Mouse (Mus musculus) CH12.LX (cell line): ENCODE measurements around the gene Ugt1a6a. TPM values are rescaled to one million over a fixed set of nuclear protein-coding genes. Genes with fewer than 3 reads are reported as not detected.

Source experiments
- DNase-seq: peaks from one replicate; pipeline ENCODE4 v3.0.0-alpha.2; 2013; ENCODE audit errors: extremely low read depth
- H3K27ac ChIP-seq: 2 replicates; pipeline ENCODE4 v1.5.1; 2012; ENCODE audit warnings: low read depth, mild to moderate bottlenecking, control low read depth, moderate library complexity; ENCODE audit not compliant: insufficient read depth
- H3K27me3 ChIP-seq: replicated peaks from 2 replicates; pipeline ENCODE3; 2012; ENCODE audit warnings: inconsistent platforms
- H3K36me3 ChIP-seq, 2 experiments: replicated peaks in 1 of 2; 2 replicates each; pipeline versions ENCODE3 to v1.6.1; 2012; ENCODE audit warnings: inconsistent platforms in 1 of 2, low read length in 1 of 2, mild to moderate bottlenecking in 1 of 2, mixed read lengths in 1 of 2, moderate library complexity in 1 of 2; ENCODE audit not compliant: control insufficient read depth in 1 of 2, insufficient read depth in 1 of 2
- H3K4me1 ChIP-seq, 2 experiments: 2 replicates each; pipeline ENCODE4 v1.6.1; 2012; ENCODE audit warnings: inconsistent platforms in 1 of 2, moderate library complexity in 1 of 2; ENCODE audit not compliant: insufficient read depth in 2 of 2, control insufficient read depth in 1 of 2
- H3K4me2 ChIP-seq: 2 replicates; pipeline ENCODE4 v1.6.1; 2012; ENCODE audit warnings: low read depth, mild to moderate bottlenecking, control low read depth; ENCODE audit not compliant: poor library complexity, insufficient read depth, severe bottlenecking
- H3K4me3 ChIP-seq, 3 experiments: fragments of 150-350 bp in 1 of 3; sonication (generic) in 1 of 3; replicated peaks in 1 of 3; 2 replicates each; pipeline versions ENCODE3 to v1.5.1; 2011 to 2012; ENCODE audit warnings: low read depth in 2 of 3, low read length in 2 of 3, mild to moderate bottlenecking in 2 of 3, moderate library complexity in 2 of 3, control low read depth in 1 of 3, improper control_type of control experiment in 1 of 3, inconsistent platforms in 1 of 3, mixed read lengths in 1 of 3; ENCODE audit not compliant: poor library complexity in 1 of 3
- H3K79me2 ChIP-seq: replicated peaks from 2 replicates; pipeline ENCODE4 v1.6.1; 2012; ENCODE audit warnings: mild to moderate bottlenecking, moderate library complexity; ENCODE audit not compliant: control insufficient read depth, poor library complexity, insufficient read depth, severe bottlenecking; ENCODE audit errors: extremely low read depth
- H3K9ac ChIP-seq: 2 replicates; pipeline ENCODE4 v1.6.1; 2012; ENCODE audit warnings: low read depth, mild to moderate bottlenecking, control low read depth, moderate library complexity; ENCODE audit not compliant: insufficient read depth
- H3K9me3 ChIP-seq: replicated peaks from 2 replicates; pipeline ENCODE3; 2012; ENCODE audit warnings: low read length, inconsistent platforms, mixed read lengths
- BHLHE40 ChIP-seq: IDR thresholded peaks from 2 replicates; pipeline ENCODE4 v1.6.1; 2011; ENCODE audit warnings: mild to moderate bottlenecking, low read depth, low read length, improper control_type of control experiment
- CHD1 ChIP-seq: IDR thresholded peaks from 2 replicates; pipeline ENCODE4 v1.6.1; 2012; ENCODE audit warnings: low read depth, low read length, improper control_type of control experiment, inconsistent platforms
- CHD2 ChIP-seq: IDR thresholded peaks from 2 replicates; pipeline ENCODE4 v1.6.1; 2011; ENCODE audit warnings: low read length, improper control_type of control experiment
- CTCF ChIP-seq, 2 experiments: IDR thresholded peaks in 1 of 2; conservative IDR thresholded peaks in 1 of 2; 2 replicates each; pipeline ENCODE4 v1.5.1; 2011 to 2012; ENCODE audit warnings: low read depth in 2 of 2, low read length in 2 of 2, improper control_type of control experiment in 1 of 2, inconsistent platforms in 1 of 2, mild to moderate bottlenecking in 1 of 2, moderate library complexity in 1 of 2
- E2F4 ChIP-seq: IDR thresholded peaks from 2 replicates; pipeline ENCODE4 v1.6.1; 2011; ENCODE audit warnings: low read depth, low read length, improper control_type of control experiment; ENCODE audit not compliant: insufficient replicate concordance
- ELF1 ChIP-seq: IDR thresholded peaks from 2 replicates; pipeline ENCODE4 v1.6.1; 2014; ENCODE audit warnings: low read depth, mild to moderate bottlenecking, inconsistent platforms, low read length, improper control_type of control experiment
- EP300 ChIP-seq: IDR thresholded peaks from 2 replicates; pipeline ENCODE4 v1.6.1; 2011; ENCODE audit warnings: low read length, improper control_type of control experiment
- ETS1 ChIP-seq: conservative IDR thresholded peaks from 2 replicates; pipeline ENCODE4 v1.6.1; 2012; ENCODE audit warnings: low read depth, mild to moderate bottlenecking, inconsistent platforms, low read length, improper control_type of control experiment, moderate library complexity
- GABPA ChIP-seq: IDR thresholded peaks from 2 replicates; pipeline ENCODE4 v1.6.1; 2012; ENCODE audit warnings: low read depth, low read length, improper control_type of control experiment, inconsistent platforms; ENCODE audit not compliant: insufficient replicate concordance
- IRF4 ChIP-seq: IDR thresholded peaks from 2 replicates; pipeline ENCODE4 v1.6.1; 2014; ENCODE audit warnings: low read depth, mild to moderate bottlenecking, inconsistent platforms, low read length, improper control_type of control experiment
- JUN ChIP-seq: IDR thresholded peaks from 2 replicates; pipeline ENCODE4 v1.6.1; 2011; ENCODE audit warnings: low read depth, mild to moderate bottlenecking, low read length, improper control_type of control experiment, moderate library complexity; ENCODE audit not compliant: insufficient read depth
- JUND ChIP-seq: conservative IDR thresholded peaks from 2 replicates; pipeline ENCODE4 v1.6.1; 2011; ENCODE audit warnings: low read depth, low read length, improper control_type of control experiment
- KAT2A ChIP-seq: IDR thresholded peaks from 2 replicates; pipeline ENCODE4 v1.6.1; 2012; ENCODE audit warnings: low read length, improper control_type of control experiment, inconsistent platforms; ENCODE audit not compliant: insufficient replicate concordance
- MAFK ChIP-seq: IDR thresholded peaks from 2 replicates; pipeline ENCODE4 v1.6.1; 2011; ENCODE audit warnings: low read length, improper control_type of control experiment; ENCODE audit not compliant: insufficient replicate concordance
- MAX ChIP-seq: IDR thresholded peaks from 2 replicates; pipeline ENCODE4 v1.6.1; 2011; ENCODE audit warnings: low read length, improper control_type of control experiment
- MAZ ChIP-seq: IDR thresholded peaks from 2 replicates; pipeline ENCODE4 v1.6.1; 2012; ENCODE audit warnings: low read depth, mild to moderate bottlenecking, inconsistent platforms, low read length, improper control_type of control experiment, moderate library complexity
- MEF2A ChIP-seq: IDR thresholded peaks from 2 replicates; pipeline ENCODE4 v1.6.1; 2014; ENCODE audit warnings: low read depth, mild to moderate bottlenecking, inconsistent platforms, low read length, improper control_type of control experiment, borderline replicate concordance
- MXI1 ChIP-seq: IDR thresholded peaks from 2 replicates; pipeline ENCODE4 v1.6.1; 2011; ENCODE audit warnings: mild to moderate bottlenecking, low read depth, low read length, improper control_type of control experiment
- MYC ChIP-seq: IDR thresholded peaks from 2 replicates; pipeline ENCODE4 v1.6.1; 2011; ENCODE audit warnings: low read depth, mild to moderate bottlenecking, improper control_type of control experiment, low read length
- NELFE ChIP-seq: IDR thresholded peaks from 2 replicates; pipeline ENCODE4 v1.6.1; 2011; ENCODE audit warnings: low read depth, low read length, improper control_type of control experiment
- PAX5 ChIP-seq: IDR thresholded peaks from 2 replicates; pipeline ENCODE4 v1.6.1; 2012; ENCODE audit warnings: low read length, inconsistent platforms, mixed read lengths
- POLR2A ChIP-seq: IDR thresholded peaks from 2 replicates; pipeline ENCODE4 v1.6.1; 2011; ENCODE audit warnings: low read depth, mild to moderate bottlenecking, improper control_type of control experiment, low read length
- POLR2AphosphoS2 ChIP-seq: IDR thresholded peaks from 2 replicates; pipeline ENCODE4 v1.6.1; 2011; ENCODE audit warnings: low read depth, low read length, improper control_type of control experiment
- RAD21 ChIP-seq: IDR thresholded peaks from 2 replicates; pipeline ENCODE4 v1.6.1; 2011; ENCODE audit warnings: low read depth, mild to moderate bottlenecking, low read length, improper control_type of control experiment, moderate library complexity
- RCOR1 ChIP-seq: conservative IDR thresholded peaks from 2 replicates; pipeline ENCODE4 v1.6.1; 2012; ENCODE audit warnings: low read depth, mild to moderate bottlenecking, inconsistent platforms, low read length, improper control_type of control experiment
- SIN3A ChIP-seq: IDR thresholded peaks from 2 replicates; pipeline ENCODE4 v1.6.1; 2012; ENCODE audit warnings: low read length, improper control_type of control experiment, inconsistent platforms
- SMC3 ChIP-seq: IDR thresholded peaks from 2 replicates; pipeline ENCODE4 v1.6.1; 2011; ENCODE audit warnings: low read depth, low read length, improper control_type of control experiment
- TBP ChIP-seq: conservative IDR thresholded peaks from 2 replicates; pipeline ENCODE4 v1.6.1; 2011; ENCODE audit warnings: low read depth, low read length, improper control_type of control experiment
- UBTF ChIP-seq: IDR thresholded peaks from 2 replicates; pipeline ENCODE4 v1.6.1; 2012; ENCODE audit warnings: low read depth, mild to moderate bottlenecking, inconsistent platforms, low read length, improper control_type of control experiment, moderate library complexity
- USF1 ChIP-seq: IDR thresholded peaks from 2 replicates; pipeline ENCODE4 v1.6.1; 2014; ENCODE audit warnings: low read depth, mild to moderate bottlenecking, inconsistent platforms, low read length, improper control_type of control experiment
- USF2 ChIP-seq: conservative IDR thresholded peaks from 2 replicates; pipeline ENCODE4 v1.6.1; 2011; ENCODE audit warnings: low read depth, low read length, improper control_type of control experiment
- ZMIZ1 ChIP-seq: IDR thresholded peaks from 2 replicates; pipeline ENCODE4 v1.6.1; 2012; ENCODE audit warnings: low read depth, mild to moderate bottlenecking, inconsistent platforms, low read length, improper control_type of control experiment
- ZNF384 ChIP-seq: IDR thresholded peaks from 2 replicates; pipeline ENCODE4 v1.6.1; 2012; ENCODE audit warnings: low read depth, low read length, improper control_type of control experiment, inconsistent platforms
- dilution Hi-C: fragments of 300-500 bp; cut with MboI; formaldehyde crosslinking; loops from 2 replicates; pipeline ENCODE4 v1.14.3; 2020; ENCODE audit warnings: low sequenced_read_pairs; ENCODE audit not compliant: extremely low pct_unique_long_range_greater_than_20kb, extremely low pct_ligation_motif_present
- in situ Hi-C: fragments of 300-500 bp; cut with MboI; formaldehyde crosslinking; loops from 3 replicates; pipeline ENCODE4 v1.14.3; 2019; ENCODE audit warnings: low sequenced_read_pairs, low pct_ligation_motif_present, low pct_unique_long_range_greater_than_20kb, mixed read lengths
- polyA plus RNA-seq: library from polyadenylated mRNA; unstranded; fragments of >175 nt; gene quantifications from 2 replicates; pipeline ENCODE4 v1.2.1, GENCODE M21; 2012; ENCODE audit warnings: low read depth; ENCODE audit not compliant: insufficient read length
- total RNA-seq, 2 experiments: library from RNA; depleted of rRNA; stranded (reverse); fragments of 300-350 nt in 1 of 2; fragments of >200 nt in 1 of 2; gene quantifications; 2 replicates each; pipeline ENCODE4 v1.2.3; 2012 to 2014

Ugt1a6a gene
- total and polyA plus RNA-seq, 3 experiments, result 0.19 to 0.43 (median 0.30) TPM

GRCm38 (mm10) chr1:88261706-88262105, 127.1 kb downstream of the Ugt1a6a start:
- Histone ChIP-seq H3K27ac (no peak overlapping the region), H3K9ac (no peak overlapping the region), H3K27me3 (no peaks in the 10 kb centered on the region), H3K4me3 (no peak overlapping the region), H3K4me2 (no peak overlapping the region), H3K9me3 (peaks cover 23% of the 10 kb centered on the region), H3K36me3 (peaks cover 40 to 69% of the 10 kb centered on the region in 2 experiments), H3K4me1 (peaks cover 2 to 29% of the 10 kb centered on the region in 2 experiments; a peak in 3 of 4 replicates), H3K79me2 (no peaks in the 10 kb centered on the region)
- dilution Hi-C loops, result no loop called here
- TF ChIP-seq PAX5 (no peak), EP300 (no peak), MAX (no peak), RCOR1 (no peak), UBTF (no peak), RAD21 (no peak), USF1 (no peak), POLR2AphosphoS2 (no peak; the same call in 1 of the 2 replicates), SIN3A (0 out of 2 replicates have a peak, but pooled peaks have one; percentile 22), MYC (no peak), TBP (no peak), POLR2A (no peak; the same call in 1 of the 2 replicates), MXI1 (no peak), CHD1 (no peak), NELFE (no peak), ZNF384 (no peak), MAZ (no peak), ETS1 (no peak), GABPA (no peak), JUND (no peak), IRF4 (no peak), ELF1 (no peak), CHD2 (0 out of 2 replicates have a peak, but pooled peaks have one; percentile 23), CTCF (conservative IDR thresholded peaks at IDR 0.05 in 1 of 2, IDR thresholded peaks at IDR 0.05 in 1 of 2; ENCODE audit: low read depth in 2 of 2, low read length in 2 of 2) (no peak), JUN (no peak), SMC3 (no peak), BHLHE40 (no peak), KAT2A (0 out of 2 replicates have a peak, but pooled peaks have one; percentile 22), ZMIZ1 (peak; percentile 74), MEF2A (no peak), E2F4 (no peak), USF2 (no peak), MAFK (no peak)
- in situ Hi-C loops, result no loop called here
- no peak for DNase-seq
